Mouse (Mus musculus) spleen, postnatal 14 days (tissue): Measurements from ENCODE around the gene Efcab6.

Experiments used
- DNase-seq, 2 experiments: peaks; one replicate each; pipeline ENCODE4 v3.0.0; 2021 to 2022; ENCODE audit warnings: low spot score in 2 of 2

Efcab6 gene

DNA sequence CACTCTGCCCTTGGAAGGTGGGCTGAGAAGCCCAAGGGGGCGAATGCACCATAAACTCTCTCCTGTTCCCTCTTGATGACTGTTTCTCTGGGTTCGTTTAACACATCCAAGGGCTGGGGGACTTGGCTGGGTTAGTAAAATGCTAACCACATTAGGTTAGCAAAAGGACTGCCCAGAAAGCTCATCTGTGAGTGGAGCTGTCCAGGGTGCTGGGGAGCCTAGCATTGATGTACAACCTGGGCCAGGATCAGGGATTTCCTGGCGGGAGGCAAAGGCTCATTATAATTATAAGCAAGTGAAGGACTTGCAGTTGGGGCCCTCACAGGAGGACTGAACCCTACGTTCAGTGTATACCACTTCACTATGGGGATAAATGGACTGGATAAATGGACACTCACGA lies 185.3 kb downstream of the Efcab6 start:
- no peak for DNase-seq

DNA sequence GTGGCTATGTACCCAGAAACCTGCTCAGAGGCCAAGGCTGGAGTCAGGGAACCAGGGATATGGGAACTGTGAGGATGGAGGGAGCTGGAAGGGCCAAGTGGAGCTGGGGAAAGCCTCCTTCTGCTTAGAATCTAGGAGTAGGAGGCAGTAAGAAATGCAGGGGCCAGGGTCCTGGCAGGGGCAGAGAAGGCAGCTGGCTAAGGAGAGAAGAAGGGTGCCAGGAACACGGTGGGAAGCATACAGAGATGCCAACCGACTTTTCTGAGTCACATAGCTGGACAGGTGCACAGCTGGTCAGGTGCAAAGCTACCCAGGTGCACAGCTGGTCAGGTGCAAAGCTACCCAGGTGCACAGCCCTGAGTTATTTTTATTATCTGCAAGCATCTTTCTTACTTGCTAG lies 187.3 kb downstream of the Efcab6 start:
- DNase-seq, result no peak

DNA sequence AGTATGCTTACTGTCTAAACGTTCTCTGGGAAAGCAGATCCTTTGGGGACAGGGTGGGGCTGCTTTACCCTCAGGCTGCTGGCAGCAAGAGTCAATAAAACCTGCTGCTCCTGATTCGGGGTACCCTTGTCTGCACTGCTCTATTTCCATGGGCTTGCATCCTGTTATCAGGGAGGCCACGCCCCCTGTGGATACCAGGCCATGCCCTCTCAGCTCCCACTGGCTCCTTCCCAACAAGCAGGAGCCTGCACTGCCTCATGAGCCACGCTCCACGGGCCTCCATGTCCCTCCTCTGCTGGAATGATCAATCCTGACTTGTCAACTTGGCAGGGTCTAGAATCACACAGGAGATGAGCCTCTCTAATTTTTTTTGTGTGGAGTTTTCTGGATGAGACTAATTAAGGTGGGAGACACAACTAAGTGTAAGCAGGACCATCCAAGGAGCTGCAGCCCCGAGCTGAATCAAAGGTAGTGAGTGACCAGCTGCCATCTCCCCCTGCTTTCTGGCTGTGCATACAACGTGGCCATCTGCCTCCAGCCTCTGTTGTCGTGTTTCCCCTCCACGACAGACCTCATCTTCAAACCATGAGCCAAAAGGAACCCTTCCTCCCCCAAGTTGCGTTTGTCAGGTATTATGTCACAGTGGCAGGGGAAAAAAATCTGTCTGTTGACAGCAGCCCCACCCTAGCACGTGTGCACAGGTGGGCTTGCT lies 187.9 kb downstream of the Efcab6 start:
- no peak for DNase-seq

DNA sequence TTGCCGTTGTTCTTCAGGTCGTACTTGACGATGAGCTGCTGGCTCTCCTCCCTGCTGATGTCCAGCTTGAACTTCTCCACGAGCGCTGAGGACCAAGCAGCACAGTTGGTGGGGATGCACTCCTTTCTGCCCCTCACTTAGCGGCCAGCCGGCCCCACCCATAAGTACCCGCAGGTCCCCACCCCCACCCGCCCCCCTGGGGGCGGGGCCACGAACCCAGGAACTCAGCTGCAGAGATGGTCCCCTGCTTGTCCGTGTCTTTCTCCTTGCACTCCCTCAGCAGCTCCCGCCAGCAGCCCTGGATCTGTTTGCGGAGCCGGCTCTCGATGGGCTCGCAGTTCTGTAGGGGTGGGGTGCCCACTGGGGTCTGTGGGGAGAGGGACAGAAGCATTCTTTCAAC lies 194.2 kb downstream of the Efcab6 start:
- no peak for DNase-seq

DNA sequence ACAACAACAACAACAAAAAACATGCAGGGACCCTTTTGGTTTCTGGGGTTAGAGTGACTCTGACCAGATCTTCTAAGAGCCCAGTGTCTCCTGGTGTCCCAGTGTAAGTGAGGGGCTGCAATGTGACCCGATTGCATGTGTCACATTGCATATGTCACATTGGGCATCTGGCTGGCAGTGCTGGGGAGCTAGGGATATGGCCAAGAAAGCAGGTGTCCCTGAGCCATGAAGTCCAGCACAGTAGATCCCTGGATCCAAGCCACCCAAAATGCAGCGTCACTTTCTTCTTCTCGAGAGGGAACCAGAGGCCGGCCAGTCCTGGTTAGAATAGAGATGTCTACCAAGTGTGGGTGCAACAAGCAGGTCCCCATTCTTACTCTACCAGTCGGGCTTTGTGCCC lies 199.6 kb downstream of the Efcab6 start:
- no peak for DNase-seq

DNA sequence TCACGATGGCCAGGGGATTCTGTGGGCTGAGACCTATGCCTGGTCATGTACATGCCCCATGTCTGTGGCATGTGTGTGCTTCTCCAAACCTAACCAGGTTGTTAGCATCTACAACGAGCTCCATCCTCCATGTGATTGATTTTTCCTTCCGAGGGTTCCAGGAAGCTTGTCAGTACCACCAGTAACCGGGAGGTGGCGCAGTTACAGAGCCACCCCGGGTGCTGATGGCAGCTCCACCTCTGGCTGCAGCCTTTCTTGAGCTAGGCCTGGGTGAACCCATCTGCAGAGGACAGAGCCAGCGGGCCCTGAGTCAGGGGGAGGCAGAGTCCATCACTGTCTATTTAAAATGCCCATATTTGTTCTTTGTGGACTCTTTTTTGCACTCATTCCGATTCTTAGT lies 208.1 kb downstream of the Efcab6 start:
- no peak for DNase-seq

DNA sequence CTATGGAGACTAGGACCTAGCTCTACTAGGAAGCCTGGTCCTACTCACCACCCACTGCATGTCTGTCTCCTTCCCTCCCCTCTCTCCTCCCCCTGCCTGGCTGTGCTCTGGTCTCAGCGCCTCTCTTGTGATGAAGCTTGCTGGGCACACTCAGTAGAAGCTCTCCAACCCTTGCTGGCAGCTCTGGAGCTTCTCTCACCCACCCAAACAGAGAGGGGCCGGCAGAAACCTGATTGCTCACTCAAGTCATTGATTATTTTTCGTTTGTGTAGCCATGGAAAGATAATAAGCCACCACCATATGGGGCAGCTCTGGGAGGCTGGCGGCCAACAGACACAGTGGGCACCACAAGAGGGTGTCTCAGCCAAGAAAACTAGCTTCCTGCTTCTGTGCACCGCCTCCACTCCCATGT lies 211.8 kb downstream of the Efcab6 start:
- DNase-seq, result no peak

DNA sequence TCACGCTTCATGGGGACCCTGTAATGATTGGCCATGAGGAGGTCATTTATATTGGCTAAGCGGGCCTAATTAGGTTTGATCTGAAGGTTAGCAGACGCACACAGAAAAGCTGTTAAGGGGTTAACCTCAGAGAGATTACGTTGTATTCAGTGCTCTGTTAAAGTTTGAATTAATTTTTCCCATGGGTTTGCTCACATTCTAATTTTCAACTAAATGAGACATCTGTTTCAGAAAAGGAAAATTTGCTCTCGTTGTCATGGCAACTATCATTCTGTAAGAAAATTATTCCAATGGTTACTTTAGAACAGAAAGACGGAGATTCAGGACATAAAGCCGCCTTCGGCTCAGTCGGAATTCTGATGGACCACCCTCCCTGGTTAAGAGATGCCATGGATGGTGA lies 217.0 kb downstream of the Efcab6 start:
- DNase-seq, result no peak

DNA sequence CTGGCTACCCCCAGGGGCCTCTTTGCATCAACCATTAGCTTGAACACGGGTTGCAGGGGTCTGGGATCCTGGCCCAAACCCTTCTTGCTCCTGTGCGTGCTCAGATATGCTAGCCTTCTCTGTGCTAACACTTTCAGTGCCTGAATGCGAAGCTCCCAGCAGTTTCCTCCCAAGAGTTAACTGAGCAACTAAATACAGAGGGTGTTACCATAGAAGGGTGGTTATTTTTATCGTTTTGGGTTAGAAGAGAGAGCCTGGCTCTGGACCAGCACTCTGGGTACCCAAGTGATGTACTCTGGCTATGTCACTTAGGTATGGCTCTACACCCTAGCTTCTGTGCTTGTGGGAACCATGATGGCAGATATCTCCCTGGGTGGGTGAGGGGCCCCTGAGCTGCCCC lies 217.7 kb downstream of the Efcab6 start:
- DNase-seq, result no peak

DNA sequence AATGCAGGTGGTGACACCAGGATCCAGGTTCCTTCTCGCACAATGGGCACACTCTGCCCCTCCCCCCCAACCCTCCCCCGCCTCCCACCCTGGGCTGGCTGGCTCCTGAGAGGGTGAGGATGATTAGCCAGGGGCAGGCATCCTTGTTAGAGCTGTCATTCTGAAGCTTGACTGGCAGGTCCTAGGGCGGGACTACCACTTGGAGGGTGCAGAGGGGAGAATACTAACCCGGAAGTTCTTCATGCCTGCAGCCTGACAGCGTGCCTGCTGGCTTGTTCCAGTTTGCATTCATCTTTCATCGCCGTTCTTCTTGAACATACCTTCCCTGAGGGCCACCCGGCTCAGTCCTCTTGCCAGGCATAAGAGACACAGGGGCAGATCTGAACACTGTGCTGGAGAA lies 218.6 kb downstream of the Efcab6 start:
- DNase-seq, result no peak

DNA sequence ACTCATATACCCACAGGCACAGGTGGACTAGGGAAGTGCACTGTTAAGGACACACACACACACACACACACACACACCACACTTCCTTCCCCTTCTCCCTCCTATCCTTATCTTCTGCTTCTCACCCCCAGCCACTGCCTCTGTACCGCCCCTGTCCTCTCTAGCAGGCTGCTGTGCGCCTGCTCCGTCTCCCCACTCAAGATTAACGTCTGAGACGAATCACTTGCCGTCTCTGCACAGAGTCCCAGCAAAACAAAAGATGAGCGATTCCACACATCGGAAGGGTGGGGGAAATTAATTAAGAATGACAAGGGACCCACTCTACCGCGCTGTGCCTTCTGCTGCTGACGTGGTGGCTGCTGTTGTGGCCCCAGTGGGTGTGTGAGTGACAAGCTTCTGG lies 219.4 kb downstream of the Efcab6 start:
- DNase-seq, result no peak

DNA sequence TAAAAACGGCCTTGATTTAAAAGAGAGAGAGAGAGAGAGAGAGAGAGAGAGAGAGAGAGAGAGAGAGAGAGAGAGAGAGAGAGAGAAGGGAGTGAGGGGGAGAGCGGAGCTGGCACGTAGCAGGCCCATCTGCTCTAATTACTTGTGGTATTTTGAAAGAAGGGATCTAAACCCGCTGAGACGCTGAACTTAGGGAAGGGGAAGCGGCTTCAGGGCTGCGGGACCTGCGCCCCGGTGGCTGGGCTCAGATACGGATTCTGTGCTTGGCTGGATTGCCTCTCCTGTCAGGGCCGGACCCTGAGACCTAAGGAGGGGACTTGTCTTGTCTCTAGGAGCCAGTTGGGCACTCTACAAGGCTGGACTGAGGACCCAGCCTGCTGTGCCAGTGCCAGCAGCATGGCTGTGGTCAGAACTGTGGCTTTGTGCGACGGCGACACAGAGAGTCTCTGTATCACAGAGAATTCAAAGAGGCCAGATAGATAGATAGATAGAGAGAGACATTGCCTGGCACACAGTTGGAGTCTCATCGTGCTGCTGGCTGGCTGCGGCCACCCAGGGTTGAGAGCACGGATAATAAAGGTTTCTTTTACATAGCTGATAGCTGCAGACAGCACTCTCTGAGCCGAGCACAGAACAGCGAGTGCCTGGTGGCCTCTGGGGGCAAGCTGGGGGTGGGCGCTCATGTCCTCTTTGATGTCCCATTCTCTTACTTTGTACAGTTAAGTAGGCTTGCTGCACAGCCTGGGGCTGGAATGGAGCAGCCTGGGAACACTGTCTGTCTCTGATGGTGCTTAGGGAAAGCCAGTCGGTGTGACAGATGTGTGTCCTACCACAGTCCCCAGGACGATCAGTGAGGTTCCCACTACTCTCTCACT lies 222.0 kb downstream of the Efcab6 start:
- no peak for DNase-seq

DNA sequence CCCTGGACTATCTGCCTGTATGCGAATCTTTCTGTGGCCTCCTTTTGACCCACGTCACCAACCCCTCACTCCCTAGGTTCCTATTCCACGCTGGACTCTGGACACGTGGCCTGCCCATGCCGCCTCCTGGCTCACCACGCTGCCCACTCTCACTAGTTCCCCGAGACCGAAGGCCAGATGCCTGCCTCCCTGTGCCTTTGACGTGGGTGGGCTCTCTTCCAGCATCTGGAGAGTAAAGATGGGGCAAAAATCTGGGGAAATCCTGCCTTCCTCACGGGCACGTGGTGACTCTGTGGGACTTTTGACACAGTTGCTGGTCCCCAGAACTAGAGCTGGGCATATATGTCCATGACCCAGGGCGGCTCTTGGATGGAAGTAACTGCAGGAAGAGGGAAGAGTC lies 222.8 kb downstream of the Efcab6 start:
- DNase-seq, result no peak

DNA sequence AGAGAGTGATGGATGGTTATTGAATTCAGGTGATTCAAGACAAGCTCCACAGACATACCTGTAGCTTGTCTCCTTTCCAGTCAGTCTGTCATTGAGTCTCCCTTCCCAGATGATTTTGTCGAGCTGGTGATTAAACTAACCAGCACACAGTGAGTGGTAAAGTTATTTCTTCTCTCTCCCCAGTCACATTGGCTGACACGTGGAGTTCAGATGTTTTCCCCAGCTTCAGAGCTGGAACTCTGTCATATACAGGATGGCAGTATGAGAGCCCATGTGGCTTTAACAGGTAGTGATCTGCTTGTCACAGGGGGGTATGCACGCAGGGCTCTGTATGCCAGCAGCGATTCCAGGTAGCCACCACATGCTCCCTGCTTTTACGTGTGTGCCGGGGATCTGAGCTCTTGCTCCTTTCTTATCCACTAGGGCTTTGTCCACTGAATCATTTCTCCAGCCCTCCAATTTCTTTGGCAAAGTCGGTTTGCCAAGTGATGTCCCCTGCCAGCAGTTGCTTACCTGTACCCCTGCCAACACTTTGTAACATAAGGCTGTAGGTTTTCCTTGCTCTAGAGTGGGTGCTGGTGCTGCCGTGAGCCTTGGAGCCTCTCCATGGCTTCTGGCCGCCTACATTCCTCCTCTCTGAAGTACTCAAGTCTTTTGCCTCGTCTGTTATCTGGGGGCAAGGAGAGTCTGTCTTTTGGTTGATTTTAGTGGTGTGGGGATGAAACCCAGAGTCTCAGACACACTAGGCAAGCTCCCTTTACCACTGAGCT lies 224.0 kb downstream of the Efcab6 start:
- no peak for DNase-seq

DNA sequence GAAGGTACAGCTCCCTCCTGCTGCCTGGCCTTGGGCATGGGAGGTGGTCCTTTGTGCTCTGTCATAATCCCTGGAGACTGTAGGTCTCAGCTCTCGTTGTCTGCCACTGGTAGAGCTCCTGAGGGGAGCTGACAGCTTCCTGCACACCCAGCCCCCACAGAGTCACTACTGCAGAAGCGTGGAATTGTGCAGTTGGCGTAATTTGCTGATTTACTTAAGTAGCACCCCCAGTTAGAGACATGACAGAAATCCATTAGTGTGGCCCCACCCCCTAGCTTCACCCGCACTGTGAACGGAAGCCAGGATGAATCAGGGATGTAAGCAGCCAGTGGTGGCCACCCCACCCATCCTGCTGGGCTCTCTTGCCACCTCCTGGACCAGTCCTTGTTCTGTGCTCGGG lies 232.9 kb downstream of the Efcab6 start:
- DNase-seq, result no peak

DNA sequence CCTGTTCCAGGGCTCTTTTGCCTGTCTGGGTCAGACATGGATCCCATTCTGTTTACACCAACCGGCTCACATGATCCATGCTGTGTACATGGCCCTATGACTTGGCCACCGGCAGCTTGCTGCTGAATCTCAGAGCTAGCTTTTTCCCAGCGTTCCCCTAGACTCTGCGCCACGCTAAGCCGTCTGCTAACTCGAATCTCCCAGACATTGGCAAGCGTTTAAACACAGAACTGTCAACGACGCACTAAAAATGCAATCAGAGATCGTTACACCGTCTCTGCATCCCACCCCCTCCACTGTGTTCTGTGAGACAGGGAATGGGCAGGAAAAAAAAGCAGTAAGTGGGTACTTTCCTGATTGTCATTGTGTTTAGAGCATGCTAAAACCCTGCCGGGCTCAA lies 236.0 kb downstream of the Efcab6 start:
- DNase-seq, result no peak

DNA sequence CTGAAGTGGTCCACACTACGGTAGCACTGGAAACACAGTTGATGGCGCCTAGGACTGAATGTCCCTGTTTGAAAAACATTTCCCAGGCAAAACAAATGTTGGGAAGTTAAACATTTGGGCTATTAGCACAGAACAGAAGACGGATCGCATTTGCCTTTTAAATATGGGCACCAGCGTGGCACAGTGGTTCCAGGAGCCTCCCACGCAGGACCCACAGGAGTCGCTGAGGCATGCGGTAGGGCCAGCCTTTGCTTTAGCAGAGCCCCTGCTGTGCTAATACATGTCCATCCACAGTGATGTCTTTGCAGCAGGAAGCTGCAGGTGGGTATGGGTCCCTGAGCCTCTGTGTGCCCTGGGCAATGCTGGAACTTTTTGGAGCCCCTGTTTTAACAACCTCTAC lies 237.2 kb downstream of the Efcab6 start:
- no peak for DNase-seq
